Mouse (Mus musculus) MEL (cell line): Measurements from ENCODE around the gene Lifr.

Experiments used
- CHD2 ChIP-seq: IDR thresholded peaks from 2 replicates; pipeline ENCODE4 v1.6.1; 2011; ENCODE audit warnings: low read length, improper control_type of control experiment
- CTCF ChIP-seq, 3 experiments: IDR thresholded peaks in 2 of 3; conservative IDR thresholded peaks in 1 of 3; 2 replicates each; pipeline ENCODE4 v1.5.1; 2011 to 2012; ENCODE audit warnings: low read length in 3 of 3, low read depth in 2 of 3, mild to moderate bottlenecking in 2 of 3, improper control_type of control experiment in 1 of 3, inconsistent platforms in 1 of 3, mixed read lengths in 1 of 3, moderate library complexity in 1 of 3; ENCODE audit not compliant: control insufficient read depth in 1 of 3, insufficient read depth in 1 of 3, poor library complexity in 1 of 3, severe bottlenecking in 1 of 3
- E2F4 ChIP-seq: IDR thresholded peaks from 2 replicates; pipeline ENCODE4 v1.6.1; 2011; ENCODE audit warnings: low read depth, low read length, improper control_type of control experiment, borderline replicate concordance
- EP300 ChIP-seq, 2 experiments: IDR thresholded peaks; 2 replicates each; pipeline ENCODE4 v1.6.1; 2011; ENCODE audit warnings: improper control_type of control experiment in 2 of 2, low read length in 2 of 2, low read depth in 1 of 2, mild to moderate bottlenecking in 1 of 2
- HCFC1 ChIP-seq: IDR thresholded peaks from 2 replicates; pipeline ENCODE4 v1.6.1; 2012; ENCODE audit warnings: low read depth, mild to moderate bottlenecking, inconsistent platforms, low read length, improper control_type of control experiment, moderate library complexity
- MXI1 ChIP-seq: IDR thresholded peaks from 2 replicates; pipeline ENCODE4 v1.6.1; 2011; ENCODE audit warnings: mild to moderate bottlenecking, low read depth, low read length, improper control_type of control experiment
- NRF1 ChIP-seq: IDR thresholded peaks from 2 replicates; pipeline ENCODE4 v1.6.1; 2014; ENCODE audit warnings: low read depth, mild to moderate bottlenecking, inconsistent platforms, low read length, improper control_type of control experiment, moderate library complexity; ENCODE audit not compliant: poor library complexity, insufficient read depth, severe bottlenecking
- POLR2A ChIP-seq, 2 experiments: IDR thresholded peaks; 2 replicates each; pipeline ENCODE4 v1.6.1; 2011 to 2012; ENCODE audit warnings: low read length in 2 of 2, mild to moderate bottlenecking in 2 of 2, control low read depth in 1 of 2, improper control_type of control experiment in 1 of 2, low read depth in 1 of 2, moderate library complexity in 1 of 2; ENCODE audit not compliant: control insufficient read depth in 1 of 2, insufficient read depth in 1 of 2, poor library complexity in 1 of 2
- RAD21 ChIP-seq: IDR thresholded peaks from 2 replicates; pipeline ENCODE4 v1.6.1; 2011; ENCODE audit warnings: mild to moderate bottlenecking, low read depth, low read length, improper control_type of control experiment
- TBP ChIP-seq: IDR thresholded peaks from 2 replicates; pipeline ENCODE4 v1.8.0; 2011; ENCODE audit warnings: low read depth, low read length, improper control_type of control experiment
- UBTF ChIP-seq: IDR thresholded peaks from 2 replicates; pipeline ENCODE4 v1.6.1; 2012; ENCODE audit warnings: low read depth, mild to moderate bottlenecking, inconsistent platforms, low read length, improper control_type of control experiment, moderate library complexity, borderline replicate concordance; ENCODE audit not compliant: insufficient read depth
- USF1 ChIP-seq: IDR thresholded peaks from 2 replicates; pipeline ENCODE4 v1.6.1; 2014; ENCODE audit warnings: low read depth, mild to moderate bottlenecking, inconsistent platforms, low read length, improper control_type of control experiment, moderate library complexity
- USF2 ChIP-seq, 2 experiments: IDR thresholded peaks; 2 replicates each; pipeline ENCODE4 v1.6.1; 2011 to 2012; ENCODE audit warnings: improper control_type of control experiment in 2 of 2, low read length in 2 of 2, borderline replicate concordance in 1 of 2, inconsistent platforms in 1 of 2, low read depth in 1 of 2, mild to moderate bottlenecking in 1 of 2; ENCODE audit not compliant: insufficient read depth in 1 of 2
- ZC3H11A ChIP-seq: IDR thresholded peaks from 2 replicates; pipeline ENCODE4 v1.6.1; 2012; ENCODE audit warnings: low read depth, mild to moderate bottlenecking, inconsistent platforms, low read length, improper control_type of control experiment

- TF ChIP-seq NRF1 = no peak
- no peak for TF ChIP-seq RAD21
- TF ChIP-seq CHD2 = no peak
- no peak for TF ChIP-seq USF1
- TF ChIP-seq CTCF (IDR thresholded peaks at IDR 0.05 in 2 of 3, conservative IDR thresholded peaks at IDR 0.05 in 1 of 3; ENCODE audit: control insufficient read depth in 1 of 3, insufficient read depth in 1 of 3, low read depth in 2 of 3, low read length in 3 of 3, poor library complexity in 1 of 3, severe bottlenecking in 1 of 3) = no peak
- TF ChIP-seq TBP = no peak
- TF ChIP-seq E2F4 = no peak
- TF ChIP-seq HCFC1 = no peak
- no peak for TF ChIP-seq POLR2A (IDR thresholded peaks at IDR 0.05; ENCODE audit: control insufficient read depth in 1 of 2, insufficient read depth in 1 of 2, low read depth in 1 of 2, low read length in 2 of 2, poor library complexity in 1 of 2)
- TF ChIP-seq MXI1 = no peak
- TF ChIP-seq EP300 (IDR thresholded peaks at IDR 0.05; ENCODE audit: low read depth in 1 of 2, low read length in 2 of 2) = no peak
- TF ChIP-seq ZC3H11A = no peak
- TF ChIP-seq UBTF = no peak
- no peak for TF ChIP-seq USF2 (IDR thresholded peaks at IDR 0.05; ENCODE audit: borderline replicate concordance in 1 of 2, insufficient read depth in 1 of 2, low read depth in 1 of 2, low read length in 2 of 2)
Observed at GRCm38 (mm10) chr15:7119930-7120512, 29.6 kb downstream of the Lifr start.
